Mouse (Mus musculus): ENCODE data around the gene Srp14.

The Srp14 gene

DNA sequence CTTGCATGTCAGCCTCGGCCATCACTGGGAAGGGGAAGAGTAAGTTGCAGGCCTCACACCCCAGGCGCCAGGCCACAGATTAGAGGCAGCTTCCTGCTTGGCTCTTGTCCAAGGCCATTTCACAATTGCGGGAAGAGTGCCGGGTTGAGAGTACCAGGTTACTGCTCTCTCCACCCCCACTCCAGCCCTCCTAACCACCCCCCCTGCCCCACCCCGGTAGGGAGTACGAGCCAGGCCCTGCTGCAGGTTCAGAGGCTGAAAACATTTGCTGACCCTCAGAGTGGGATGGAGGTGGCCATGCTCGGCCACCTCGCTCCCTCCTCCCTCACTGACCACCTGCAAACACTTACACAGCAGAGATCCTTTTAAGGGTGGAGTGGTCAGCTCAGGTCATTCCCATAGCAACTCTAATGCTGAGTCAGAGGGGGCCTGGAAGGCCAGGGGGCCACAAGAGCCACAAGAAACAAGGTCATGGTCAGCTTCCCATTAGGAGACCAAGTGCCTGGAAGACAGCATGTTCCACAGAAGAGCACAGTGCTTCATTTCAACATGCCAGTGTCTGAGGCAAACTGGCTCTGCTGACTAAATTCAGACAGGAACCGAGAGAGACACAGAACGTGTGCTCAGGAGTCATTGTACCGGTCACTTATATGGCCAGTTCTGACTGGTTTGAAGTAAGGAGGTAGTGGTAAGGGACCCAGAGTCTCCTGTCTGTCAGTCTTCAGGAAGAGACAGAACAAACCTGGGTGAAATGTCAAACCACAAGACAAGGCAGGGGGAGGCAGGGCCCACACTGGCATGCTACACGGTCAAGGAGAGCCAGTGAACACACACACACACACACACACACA lies 11.0 kb upstream of the Srp14 start:
- no peak for DNase-seq (ENCODE audit: low read depth)

DNA sequence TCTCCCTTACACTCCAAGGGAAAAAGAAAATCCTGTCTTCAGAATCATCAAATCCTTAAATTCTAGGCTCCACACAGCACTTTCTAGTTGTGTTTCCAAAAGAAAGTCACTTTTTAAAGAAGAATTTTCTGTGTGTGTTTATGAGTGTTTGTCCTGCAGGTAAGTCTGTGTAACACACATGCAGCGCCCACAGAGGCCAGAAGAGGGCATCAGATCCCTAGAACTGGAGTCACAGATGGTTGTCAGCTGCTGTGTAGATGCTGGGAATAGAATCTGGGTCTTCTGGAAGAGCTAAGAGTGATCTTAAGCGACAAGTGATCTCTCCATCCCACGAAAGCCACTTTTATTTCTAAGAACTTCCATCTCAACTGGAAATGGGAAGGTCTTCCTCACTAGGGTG lies 8.3 kb upstream of the Srp14 start:
- DNase-seq (ENCODE audit: low read depth): no peak

DNA sequence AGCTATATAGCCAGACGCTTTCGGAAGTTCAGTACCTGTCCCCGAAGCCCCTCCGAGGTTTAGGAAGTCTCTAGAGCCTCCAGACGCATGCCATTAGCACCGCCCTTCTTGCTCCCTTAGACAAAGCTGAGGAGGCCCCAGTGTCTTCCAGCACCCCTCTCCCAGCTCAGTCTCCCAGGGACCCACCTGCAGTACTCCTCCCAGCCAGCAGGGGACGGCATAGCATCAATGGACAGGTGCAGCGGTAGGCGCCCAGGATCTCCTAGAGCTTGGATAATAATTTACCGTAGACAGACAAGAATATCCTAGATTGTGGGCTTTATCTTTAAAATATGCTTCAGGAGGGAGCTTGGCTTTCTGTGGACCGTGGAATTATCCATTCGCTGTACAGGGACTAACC lies 7.4 kb upstream of the Srp14 start:
- DNase-seq (ENCODE audit: low read depth): peak; percentile 41

DNA sequence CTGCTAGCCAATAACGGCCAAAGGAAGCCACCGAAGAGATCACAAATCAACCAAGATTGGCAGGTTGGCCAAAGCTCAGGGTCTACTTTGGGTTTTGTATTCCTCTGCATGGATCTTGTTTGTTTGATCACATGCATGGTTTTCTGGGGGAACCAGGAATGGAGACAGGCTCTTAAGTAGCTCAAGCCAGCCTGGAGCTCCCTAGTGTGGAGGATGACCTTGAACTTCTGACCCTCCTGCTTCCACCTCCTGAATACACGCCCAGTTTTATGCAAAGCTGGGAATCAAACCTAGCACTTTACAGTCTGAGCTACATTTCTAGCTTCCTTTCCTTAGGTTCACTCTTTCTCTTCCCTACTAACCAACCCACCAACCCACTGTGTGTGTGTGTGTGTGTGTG lies 5.9 kb upstream of the Srp14 start:
- no peak for DNase-seq (ENCODE audit: low read depth)

DNA sequence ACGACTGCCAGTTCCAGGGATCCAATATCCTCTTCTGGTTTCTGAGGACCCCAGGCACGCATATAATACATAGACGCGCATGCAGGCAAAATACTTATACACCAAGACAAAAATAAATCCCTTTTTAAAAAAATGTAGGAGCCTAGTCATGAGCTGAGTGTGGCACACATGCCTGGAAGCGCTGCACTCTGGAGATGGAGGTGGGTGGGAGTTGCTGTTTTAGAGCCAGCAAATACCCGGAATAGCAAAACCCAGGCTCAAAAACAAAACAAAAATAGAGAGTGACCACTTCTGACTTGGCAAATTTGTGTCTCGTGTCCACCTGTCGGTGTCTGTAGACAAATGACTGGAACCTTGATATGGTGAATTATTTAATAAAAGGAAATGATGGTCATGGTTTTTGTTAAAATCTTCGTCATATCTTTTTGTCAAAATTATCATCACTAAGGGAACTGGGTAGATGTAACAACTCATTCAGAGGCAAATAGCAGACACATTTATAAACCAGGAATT lies 4.9 kb upstream of the Srp14 start:
- no peak for DNase-seq (ENCODE audit: low read depth)

DNA sequence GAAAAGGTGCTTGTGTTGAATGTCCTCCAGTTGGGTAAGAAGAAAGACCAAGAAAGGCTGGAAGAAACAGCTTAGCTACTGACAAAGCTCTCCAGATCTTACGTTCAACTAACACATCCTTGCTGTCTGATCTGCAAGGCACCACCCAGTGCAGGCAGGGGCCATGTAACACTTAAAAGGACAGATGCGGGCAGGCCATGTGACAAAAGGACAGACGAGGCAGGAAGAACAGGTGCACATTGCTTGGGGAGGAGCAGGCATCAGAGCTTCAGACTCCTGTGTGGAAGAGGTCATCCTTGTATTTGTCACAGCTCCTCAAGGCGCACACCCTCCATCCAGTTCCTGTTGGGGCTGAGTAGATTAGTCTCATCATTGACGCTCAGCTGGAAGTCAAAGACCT lies 3.5 kb upstream of the Srp14 start:
- DNase-seq (ENCODE audit: low read depth): no peak

DNA sequence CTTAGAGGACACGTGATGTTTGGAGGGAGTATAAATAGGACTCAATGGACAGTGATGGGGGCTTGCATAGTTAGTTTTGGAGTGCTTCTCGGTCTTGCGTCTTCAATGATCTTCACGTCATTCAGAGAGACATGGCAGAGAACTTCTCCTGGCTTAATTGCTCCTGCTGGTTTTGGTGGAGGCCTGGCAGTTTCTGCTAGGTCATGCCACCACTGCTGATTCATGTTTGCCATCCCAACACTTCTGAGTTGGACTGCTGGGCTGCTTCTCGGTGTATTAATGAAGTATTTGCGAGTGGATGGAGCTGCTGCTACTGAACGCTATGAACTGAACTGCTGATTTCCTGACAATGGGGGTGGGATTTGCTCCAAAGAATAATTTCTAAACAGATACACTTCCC lies 1.4 kb upstream of the Srp14 start:
- no peak for DNase-seq (ENCODE audit: low read depth)

DNA sequence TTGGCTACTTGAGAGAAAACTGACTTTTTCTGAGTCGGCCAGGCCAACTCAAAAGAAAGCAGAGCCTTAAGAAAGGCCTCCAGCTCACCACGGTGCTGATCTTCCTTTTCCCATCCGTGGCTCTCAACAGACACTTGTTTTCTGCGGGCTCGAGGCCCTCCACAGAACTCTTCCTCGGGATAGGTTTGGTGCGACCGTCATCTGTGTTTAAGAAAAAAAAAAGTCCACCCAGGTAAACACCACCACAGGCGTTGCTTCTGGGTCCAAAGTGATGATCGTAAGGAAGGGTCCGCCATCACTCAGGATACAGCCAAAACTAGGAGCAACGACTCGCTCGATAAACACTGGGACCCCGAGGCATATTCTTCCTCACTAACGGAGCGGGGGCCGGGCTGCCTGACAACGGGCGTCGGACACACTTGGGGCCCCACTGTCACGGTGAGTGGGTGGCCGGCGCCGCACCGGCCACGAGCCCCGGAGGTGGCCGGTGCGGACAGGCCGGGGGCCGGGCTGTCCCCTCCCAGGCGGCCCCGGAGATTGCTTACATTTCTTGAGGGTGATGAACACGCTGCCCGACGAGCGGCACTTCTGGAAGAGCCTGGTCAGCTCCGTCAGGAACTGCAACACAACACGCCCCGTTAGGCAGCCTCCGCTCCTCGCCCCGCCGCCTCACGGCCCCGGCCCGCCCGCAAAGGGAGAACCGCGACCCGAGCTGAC lies 520 bp downstream of the Srp14 start:
- DNase-seq (ENCODE audit: low read depth): no peak

DNA sequence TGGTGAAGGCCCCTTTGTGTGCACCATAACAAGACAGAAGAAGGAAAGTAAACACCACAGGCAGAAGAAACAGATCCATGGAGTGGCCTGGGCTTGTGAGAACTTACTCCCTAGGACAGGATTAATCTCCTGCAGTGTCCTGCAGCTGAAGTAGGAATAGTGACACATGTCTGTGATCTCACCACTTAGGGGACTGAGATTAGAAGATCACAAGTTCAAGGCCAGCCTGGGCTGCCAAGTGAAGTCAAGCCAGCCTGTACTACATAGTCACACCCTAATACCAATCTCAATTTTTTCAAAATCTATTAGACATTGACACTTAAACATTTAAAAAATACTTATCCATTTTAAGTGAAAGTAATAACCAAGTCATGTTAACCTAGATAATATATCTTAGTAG lies 11.2 kb downstream of the Srp14 start:
- DNase-seq (ENCODE audit: low read depth): no peak

DNA sequence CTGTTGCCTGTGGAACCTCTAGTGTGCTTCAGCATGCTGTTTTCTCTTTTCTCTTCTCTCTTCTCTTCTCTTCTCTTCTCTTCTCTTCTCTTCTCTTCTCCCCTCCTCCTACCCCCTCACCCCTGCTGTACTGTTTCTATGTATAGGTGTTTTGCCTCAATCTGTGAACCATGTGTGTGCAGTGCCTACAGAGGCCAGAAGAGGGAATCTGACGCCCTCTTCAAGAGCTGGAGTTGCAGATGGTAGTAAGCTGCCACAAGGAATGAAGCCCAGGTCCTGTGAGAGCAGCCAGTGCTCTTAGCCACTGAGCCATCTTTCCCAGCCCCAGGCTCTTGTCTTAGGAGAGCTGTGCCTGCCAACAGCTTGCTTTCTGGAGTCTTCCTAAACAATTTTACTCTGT lies 12.9 kb downstream of the Srp14 start:
- no peak for DNase-seq (ENCODE audit: low read depth)

DNA sequence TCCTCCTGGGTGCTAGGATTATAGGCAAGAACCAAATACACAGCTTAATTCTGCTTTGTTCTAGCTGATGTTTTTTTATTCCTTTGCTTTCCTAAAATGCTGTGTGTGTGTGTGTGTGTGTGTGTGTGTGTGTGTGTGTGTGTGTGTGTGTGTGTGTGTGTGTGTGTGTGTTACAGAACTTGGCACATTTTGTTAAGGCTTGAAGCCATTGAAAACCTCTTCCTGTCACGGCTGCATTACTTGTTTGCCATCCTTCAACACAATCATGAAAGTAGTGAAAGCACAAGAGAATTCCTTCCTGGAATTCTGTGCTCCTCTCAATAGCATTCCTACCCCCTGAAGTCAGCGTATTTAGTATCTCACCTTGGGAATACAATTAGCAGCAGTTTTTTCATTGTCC lies 13.6 kb downstream of the Srp14 start:
- no peak for DNase-seq (ENCODE audit: low read depth)

DNA sequence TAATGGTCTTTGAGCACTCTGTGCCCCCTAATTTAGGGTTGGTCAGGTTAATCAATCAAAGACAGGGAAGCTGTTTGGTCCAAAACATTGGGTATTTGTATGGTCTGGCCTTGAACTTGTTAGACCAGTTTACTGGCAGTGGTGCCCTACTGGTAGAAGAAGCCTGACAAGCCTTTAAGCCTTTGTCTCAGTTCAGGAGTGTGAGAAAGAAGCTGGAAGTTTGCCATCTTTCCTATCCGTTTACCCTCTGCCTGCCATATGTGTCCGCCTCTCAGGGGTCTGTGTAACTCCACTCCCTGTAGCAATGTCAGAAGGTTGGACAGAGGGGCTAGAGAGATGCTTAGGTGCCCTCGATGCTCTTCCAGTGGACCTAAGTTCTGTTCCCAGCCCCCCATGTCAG lies 15.1 kb downstream of the Srp14 start:
- no peak for DNase-seq (ENCODE audit: low read depth)

DNA sequence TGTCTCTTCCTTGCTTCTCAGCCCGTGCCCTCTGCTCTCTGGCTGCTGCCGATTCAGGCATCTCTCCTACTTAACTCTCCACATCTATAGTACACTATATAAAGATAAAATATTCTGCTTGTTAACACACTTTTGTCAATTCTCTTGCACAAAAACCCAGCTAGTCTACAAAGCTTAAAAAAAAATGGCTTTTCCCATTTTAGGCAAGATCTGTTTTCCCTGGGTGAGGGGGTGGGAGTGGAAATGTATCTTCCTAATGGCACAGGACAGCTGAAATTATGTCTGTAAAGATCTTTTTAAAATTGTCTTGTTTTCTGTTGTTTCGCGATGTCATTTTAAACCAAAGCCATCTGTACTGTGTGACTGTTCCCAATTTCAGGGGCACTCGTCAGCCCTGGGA lies 16.0 kb downstream of the Srp14 start:
- DNase-seq (ENCODE audit: low read depth): no peak

DNA sequence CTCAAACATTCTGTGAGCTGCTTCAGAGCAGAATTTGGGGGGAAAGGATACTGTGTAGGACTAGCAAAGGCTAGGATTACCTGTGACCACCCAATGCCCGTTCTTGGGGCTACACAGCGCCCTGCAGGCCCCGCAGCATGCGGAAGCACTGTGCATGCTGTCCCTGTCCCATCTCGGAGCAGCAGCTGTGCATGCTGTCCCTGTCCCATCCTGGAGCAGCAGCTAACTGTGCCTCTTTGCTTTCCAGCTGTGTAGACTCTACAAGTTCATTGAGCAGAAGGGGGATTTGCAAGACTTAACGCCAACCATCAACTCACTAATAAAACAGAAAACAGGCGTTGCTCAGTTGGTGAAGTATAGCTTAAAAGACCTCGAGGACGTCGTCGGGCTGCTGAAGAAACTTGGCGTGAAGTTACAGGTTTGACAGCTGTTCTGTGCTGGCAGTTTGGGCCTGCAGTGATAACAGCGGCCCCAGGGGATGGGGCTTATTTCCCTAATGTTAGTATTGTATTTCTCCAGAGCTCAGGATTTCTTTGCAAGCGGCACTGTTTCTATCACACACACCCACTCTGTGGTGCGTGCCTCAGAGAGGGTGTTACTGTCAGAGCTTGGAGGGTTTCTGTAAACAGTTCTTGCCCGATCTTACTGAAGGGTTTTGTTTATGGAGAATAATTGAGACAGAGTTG lies 17.9 kb downstream of the Srp14 start:
- no peak for DNase-seq (ENCODE audit: low read depth)

DNA sequence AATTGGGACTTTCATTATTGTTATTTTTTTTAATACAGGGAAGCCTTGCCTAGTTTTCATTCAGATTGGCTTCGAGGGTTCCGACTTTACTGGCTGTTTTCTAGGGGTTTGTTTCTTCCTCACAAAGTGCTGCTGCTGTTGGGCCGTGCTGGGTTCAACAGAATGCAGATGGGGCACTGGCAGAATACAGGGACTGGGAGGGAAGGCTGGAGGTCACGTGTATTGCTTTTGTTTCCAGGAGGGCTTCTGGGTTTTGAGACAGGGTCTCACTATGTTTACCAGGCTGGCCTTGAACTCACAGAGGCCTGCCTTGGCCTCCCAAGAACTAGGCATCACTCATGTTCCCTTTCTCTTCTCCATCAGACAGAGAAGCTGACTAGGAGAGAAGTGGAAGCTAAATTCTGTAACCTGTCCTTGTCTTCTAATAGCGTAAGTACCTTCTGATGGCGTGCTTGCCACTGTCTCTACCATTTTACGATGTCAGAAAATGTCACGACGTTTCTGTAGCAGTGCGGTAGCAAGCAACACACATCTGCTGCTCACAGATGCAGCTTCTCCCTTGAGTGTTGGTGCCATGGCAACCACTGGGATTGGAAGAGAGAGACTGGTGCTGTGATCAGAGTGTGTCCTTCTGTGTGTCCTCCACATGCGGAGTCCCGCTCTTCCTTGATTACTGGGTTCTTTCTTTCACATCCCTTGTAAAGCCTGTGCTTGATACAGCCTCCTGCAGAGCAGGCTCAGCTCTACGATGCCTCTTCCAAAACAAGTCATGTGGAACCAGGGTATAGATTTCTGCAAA lies 21.8 kb downstream of the Srp14 start:
- DNase-seq (ENCODE audit: low read depth): no peak

DNA sequence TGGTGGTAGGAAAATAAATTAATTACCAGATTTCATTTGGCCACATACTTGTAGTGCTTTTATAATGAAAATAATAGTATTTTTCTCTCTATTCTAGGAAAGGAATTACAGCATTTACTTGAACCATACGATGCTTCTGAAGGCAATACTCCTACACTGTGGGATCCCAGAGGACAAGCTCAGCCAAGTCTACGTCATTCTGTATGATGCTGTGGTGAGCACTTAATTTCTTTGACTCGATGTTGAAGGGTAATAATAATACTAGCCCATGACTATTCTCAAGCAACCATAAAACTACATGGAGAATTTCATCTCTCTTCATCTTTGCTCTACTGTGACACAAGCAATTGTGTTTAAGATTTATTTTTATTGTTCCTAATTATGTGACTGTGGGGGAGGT lies 22.5 kb downstream of the Srp14 start:
- DNase-seq (ENCODE audit: low read depth): no peak

DNA sequence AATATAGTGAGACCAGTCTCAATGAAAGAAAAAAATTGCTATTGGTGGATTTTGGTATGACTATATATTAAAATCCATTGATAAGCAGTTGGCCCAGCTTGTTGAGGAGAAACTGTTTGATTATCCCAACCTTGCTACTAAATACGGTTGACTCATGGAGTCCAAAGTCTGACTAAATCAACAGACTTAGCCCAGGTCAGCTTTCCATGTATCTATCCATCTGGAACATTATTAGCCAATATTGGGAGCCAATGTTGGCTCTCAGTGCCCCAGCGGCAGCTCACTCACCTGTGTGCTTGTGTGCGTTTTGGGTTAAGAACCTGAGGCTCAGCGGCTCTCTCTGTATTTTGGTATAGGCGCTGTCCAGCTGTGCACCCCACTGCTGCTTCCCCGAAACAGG lies 28.5 kb downstream of the Srp14 start:
- no peak for DNase-seq (ENCODE audit: low read depth)

DNA sequence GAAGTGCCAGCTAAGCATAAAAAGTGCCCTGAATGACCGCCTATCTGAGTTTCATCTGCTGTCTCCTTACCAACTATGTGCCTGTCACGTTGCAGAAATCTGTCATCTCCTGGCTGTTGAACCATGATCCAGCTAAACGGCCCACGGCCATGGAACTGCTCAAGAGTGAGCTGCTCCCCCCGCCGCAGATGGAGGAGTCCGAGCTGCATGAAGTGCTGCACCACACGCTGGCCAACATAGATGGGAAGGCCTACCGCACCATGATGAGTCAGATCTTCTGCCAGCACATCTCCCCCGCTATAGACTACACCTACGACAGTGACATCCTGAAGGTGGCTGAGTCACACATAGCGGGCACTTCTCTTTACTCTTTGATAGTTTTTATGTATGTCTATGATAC lies 31.3 kb downstream of the Srp14 start:
- DNase-seq (ENCODE audit: low read depth): no peak

DNA sequence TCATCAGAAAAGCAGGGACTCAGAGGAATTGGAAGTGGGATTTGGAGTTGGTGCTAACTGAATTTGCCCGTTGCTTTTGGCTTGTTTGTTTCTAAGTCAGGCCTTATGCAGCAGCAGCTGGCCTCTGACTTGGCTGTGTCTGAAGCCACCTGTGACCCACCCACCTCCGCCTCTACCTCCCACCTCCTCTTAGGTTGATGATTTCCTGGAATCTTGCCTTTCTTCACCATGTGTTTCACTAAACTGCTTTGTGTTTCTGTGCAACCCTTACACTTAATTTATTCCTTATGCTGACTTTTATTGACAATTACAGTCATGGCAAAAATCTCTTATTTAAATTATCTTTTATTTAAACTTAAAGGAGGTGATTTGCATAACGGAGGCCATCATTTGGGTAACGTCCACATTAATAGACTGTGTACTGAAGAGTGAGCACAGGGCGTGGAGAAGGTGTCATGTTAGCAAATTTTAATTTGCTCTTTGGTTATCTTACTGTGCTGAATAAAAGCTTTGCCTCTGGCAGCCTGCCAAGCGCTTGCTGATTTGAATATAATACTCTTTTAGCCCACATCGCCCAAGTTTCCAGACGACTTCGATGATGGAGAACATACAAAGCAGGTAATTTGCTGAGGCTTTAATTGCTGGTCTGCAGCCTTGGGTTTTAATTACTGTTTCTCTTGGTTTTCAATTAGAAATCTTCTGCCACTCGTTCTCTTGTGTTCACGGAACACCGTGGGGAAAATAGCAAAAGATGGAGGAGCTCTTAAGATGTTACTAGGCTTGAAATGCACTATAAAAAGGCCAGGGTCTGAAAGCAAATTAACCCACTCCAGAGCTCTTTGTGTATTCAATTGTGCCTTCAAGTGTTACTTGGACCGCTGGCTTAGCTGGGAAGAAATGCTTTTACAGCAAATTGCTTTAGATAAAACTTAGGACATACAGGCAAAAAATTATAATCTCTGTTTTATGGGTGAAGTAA lies 33.5 kb downstream of the Srp14 start:
- no peak for DNase-seq (ENCODE audit: low read depth)

DNA sequence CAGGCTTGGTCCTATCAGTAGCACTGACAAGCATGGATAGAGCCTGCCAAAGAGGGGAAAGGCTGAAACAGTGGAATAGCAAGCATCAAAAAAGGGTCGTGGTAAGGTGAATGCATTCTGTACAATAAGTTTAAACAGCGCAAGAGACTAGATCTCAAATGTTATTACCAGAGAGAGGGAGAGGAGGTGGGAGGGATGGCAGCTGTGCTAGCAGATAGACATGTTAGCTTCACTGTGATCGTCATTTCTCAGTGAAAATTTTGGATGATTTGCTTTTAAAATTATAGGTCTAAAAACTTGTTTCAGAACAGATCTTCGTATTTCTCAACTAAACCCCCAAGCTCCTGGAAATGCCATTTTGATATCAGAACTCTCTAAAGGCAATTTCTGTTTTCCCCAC lies 36.8 kb downstream of the Srp14 start:
- no peak for DNase-seq (ENCODE audit: low read depth)

DNA sequence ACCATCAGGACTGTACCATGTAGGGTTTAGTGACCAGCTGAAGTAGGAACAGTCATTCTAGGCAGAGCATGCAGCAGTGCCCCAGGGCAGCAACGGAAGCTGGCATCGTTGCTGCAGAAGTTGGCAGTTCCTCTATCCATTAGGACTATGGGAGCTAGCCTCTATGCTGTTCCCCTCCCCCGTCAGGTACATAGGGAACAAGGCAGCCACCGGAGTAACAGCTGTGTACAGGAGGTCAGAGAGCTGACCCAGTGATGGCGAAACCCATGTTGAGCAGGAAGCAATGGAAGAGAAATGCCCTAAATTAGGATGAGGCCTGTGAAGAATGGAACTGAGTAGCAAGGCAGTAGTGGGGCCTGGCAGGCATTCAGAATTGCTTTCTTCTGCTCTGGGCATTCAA lies 37.3 kb downstream of the Srp14 start:
- DNase-seq (ENCODE audit: low read depth): no peak

All from c-Kit-positive CD71-positive TER-119-negative erythroid progenitor cells, embryonic 14.5 days (primary cell).